Mouse (Mus musculus) liver, adult 2 months (tissue): ENCODE results near the gene Olfr231. TPM values are rescaled to one million over a fixed set of nuclear protein-coding genes. Genes with fewer than 3 reads are reported as not detected.

Experiments
- DNase-seq: peaks from one replicate; pipeline ENCODE4 v3.0.0-alpha.2; 2011; ENCODE audit warnings: low read depth, low spot score; ENCODE audit errors: extremely low read depth
- H3K27ac ChIP-seq: fragments of 200-500 bp; replicated peaks from 2 replicates; pipeline ENCODE4 v1.5.1; 2012; ENCODE audit warnings: low read depth, mild to moderate bottlenecking, control low read depth, inconsistent platforms, low read length; ENCODE audit not compliant: insufficient read depth
- H3K27me3 ChIP-seq: fragments of 200-500 bp; 2 replicates; pipeline ENCODE4 v1.6.1; 2012; ENCODE audit warnings: mild to moderate bottlenecking, moderate library complexity, low read length, inconsistent platforms; ENCODE audit not compliant: control insufficient read depth, insufficient read depth
- H3K36me3 ChIP-seq: fragments of 200-500 bp; 2 replicates; pipeline ENCODE4 v1.6.1; 2012; ENCODE audit warnings: low read length, inconsistent platforms; ENCODE audit not compliant: control insufficient read depth, insufficient read depth
- H3K4me1 ChIP-seq: fragments of 200-500 bp; 2 replicates; pipeline ENCODE4 v1.6.1; 2011; ENCODE audit warnings: low read length; ENCODE audit not compliant: control insufficient read depth, insufficient read depth
- H3K4me3 ChIP-seq: fragments of 200-500 bp; 2 replicates; pipeline ENCODE4 v1.5.1; 2011; ENCODE audit warnings: low read depth, mild to moderate bottlenecking, control low read depth, low read length, moderate library complexity; ENCODE audit not compliant: insufficient read depth
- H3K79me2 ChIP-seq: fragments of 200-500 bp; 2 replicates; pipeline ENCODE4 v1.6.1; 2012; ENCODE audit warnings: inconsistent platforms, mild to moderate bottlenecking, low read length, moderate library complexity; ENCODE audit not compliant: control insufficient read depth, insufficient read depth
- H3K9ac ChIP-seq: fragments of 200-500 bp; 2 replicates; pipeline ENCODE4 v1.6.1; 2012; ENCODE audit warnings: low read depth, mild to moderate bottlenecking, control low read depth, inconsistent platforms, low read length
- CTCF ChIP-seq: fragments of 200-500 bp; IDR thresholded peaks from 2 replicates; pipeline ENCODE4 v1.5.1; 2011; ENCODE audit warnings: low read depth, low read length, control low read depth
- POLR2A ChIP-seq: fragments of 200-500 bp; IDR thresholded peaks from 2 replicates; pipeline ENCODE4 v1.6.1; 2011; ENCODE audit warnings: low read length, control low read depth; ENCODE audit not compliant: insufficient read depth; ENCODE audit errors: extremely low read depth
- WGBS: fragments of 180-500 bp; shearing (Covaris S2); methylation state at CpG from one replicate; pipeline ENCODE4 v1.1.7; 2018; 5-methylcytosine and 5-hydroxymethylcytosine counted together
- polyA plus RNA-seq: library from polyadenylated mRNA; depleted of rRNA; stranded (reverse); fragments of >200 nt; gene quantifications from 2 replicates; pipeline ENCODE4 v1.2.3, GENCODE M21; 2012; rRNA removed
- total RNA-seq: library from RNA; depleted of rRNA; stranded (reverse); fragments of >200 nt; gene quantifications from 2 replicates; pipeline ENCODE4 v1.2.3, GENCODE M21; 2014; rRNA removed

The Olfr231 gene
- total and polyA plus RNA-seq, 2 experiments, result not detected

- no peak for DNase-seq
- no peaks in the 10 kb centered on the region for H3K27me3 ChIP-seq
- no peak for TF ChIP-seq POLR2A
- no peak for TF ChIP-seq CTCF
- no peak within 1 kb of the TSS for H3K27ac ChIP-seq
- WGBS, result 82% methylated on average over 1 of the region's 1 CpGs
- no peaks in the 10 kb centered on the region for H3K79me2 ChIP-seq
- H3K9ac ChIP-seq, result no peak within 1 kb of the TSS
- no peaks in the 10 kb centered on the region for H3K36me3 ChIP-seq
- H3K4me1 ChIP-seq, result no peaks in the 10 kb centered on the region
- H3K4me3 ChIP-seq, result no peak within 1 kb of the TSS
These were observed 24.4 kb downstream of the Olfr231 start, which contains the start of gene Olfr427 for GRCm38 (mm10) chr1:174096591-174096990. TSS of gene Olfr427 (plus strand) at chr1:174096891.

GRCm38 (mm10) chr1:174084031-174084430 lies 36.9 kb downstream of the Olfr231 start, which contains the start of gene Olfr429:
TSS of gene Olfr429 (plus strand) at chr1:174084331.
- Histone ChIP-seq H3K27me3 (no peaks in the 10 kb centered on the region), H3K9ac (no peak within 1 kb of the TSS), H3K79me2 (no peaks in the 10 kb centered on the region), H3K4me1 (no peaks in the 10 kb centered on the region), H3K4me3 (no peak within 1 kb of the TSS), H3K36me3 (no peaks in the 10 kb centered on the region), H3K27ac (no peak within 1 kb of the TSS)
- 81% methylated on average over 2 of the region's 2 CpGs for WGBS
- DNase-seq, result no peak
- TF ChIP-seq CTCF (no peak), POLR2A (no peak)

GRCm38 (mm10) chr1:174066305-174066704 lies 54.7 kb downstream of the Olfr231 start, which contains the start of gene Olfr430:
TSS of gene Olfr430 (plus strand) at chr1:174066605.
- H3K9ac ChIP-seq, result no peak within 1 kb of the TSS
- H3K36me3 ChIP-seq, result no peaks in the 10 kb centered on the region
- WGBS, result 78% methylated on average over 3 of the region's 3 CpGs

More at GRCm38 (mm10) chr1:174066305-174066704, 54.7 kb downstream of the Olfr231 start, which contains the start of gene Olfr430:
- no peaks in the 10 kb centered on the region for H3K4me1 ChIP-seq
- H3K27me3 ChIP-seq, result no peaks in the 10 kb centered on the region
- TF ChIP-seq POLR2A (no peak), CTCF (no peak)
- H3K79me2 ChIP-seq, result no peaks in the 10 kb centered on the region
- no peak for DNase-seq
- H3K27ac ChIP-seq, result no peak within 1 kb of the TSS
- H3K4me3 ChIP-seq, result no peak within 1 kb of the TSS

Other genes starting within 250 kb of the Olfr231 start
- gene Ifi211, start 208.1 kb downstream of the Olfr231 start, total RNA-seq, result 2.2 and 3.9 TPM in 2 replicates
- 0.14 and 0.27 TPM in 2 replicates for gene Ifi211, start 208.1 kb downstream of the Olfr231 start, polyA plus RNA-seq
- 8.4 and 10.9 TPM in 2 replicates for gene Mndal, start 178.7 kb downstream of the Olfr231 start, total RNA-seq
- gene Mndal, start 178.7 kb downstream of the Olfr231 start, polyA plus RNA-seq, result 0.86 and 2.6 TPM in 2 replicates
- 8.9 and 9.8 TPM in 2 replicates for gene Ifi203, start 178.5 kb downstream of the Olfr231 start, total RNA-seq
- 1.3 and 2.5 TPM in 2 replicates for gene Ifi203, start 178.5 kb downstream of the Olfr231 start, polyA plus RNA-seq
- gene Ifi202b, start 138.4 kb downstream of the Olfr231 start, total RNA-seq, result not detected in 2 replicates
- not detected in 2 replicates for gene Ifi202b, start 138.4 kb downstream of the Olfr231 start, polyA plus RNA-seq
- 1.1 and 2.5 TPM in 2 replicates for gene Ifi205, start 89.4 kb downstream of the Olfr231 start, total RNA-seq
- 0.10 and 0.22 TPM in 2 replicates for gene Ifi205, start 89.4 kb downstream of the Olfr231 start, polyA plus RNA-seq
- gene Olfr433, start 80.5 kb downstream of the Olfr231 start, total RNA-seq, result not detected in 2 replicates
- gene Olfr433, start 80.5 kb downstream of the Olfr231 start, polyA plus RNA-seq, result not detected in 2 replicates
- not detected in 2 replicates for gene Olfr432, start 72.0 kb downstream of the Olfr231 start, total RNA-seq
- gene Olfr432, start 72.0 kb downstream of the Olfr231 start, polyA plus RNA-seq, result not detected in 2 replicates
- gene Olfr430, start 54.6 kb downstream of the Olfr231 start, total RNA-seq, result not detected in 2 replicates
- not detected in 2 replicates for gene Olfr430, start 54.6 kb downstream of the Olfr231 start, polyA plus RNA-seq
- gene Olfr429, start 36.8 kb downstream of the Olfr231 start, total RNA-seq, result not detected in 2 replicates
- gene Olfr429, start 36.8 kb downstream of the Olfr231 start, polyA plus RNA-seq, result not detected in 2 replicates
- not detected in 2 replicates for gene Olfr427, start 24.3 kb downstream of the Olfr231 start, total RNA-seq
- gene Olfr427, start 24.3 kb downstream of the Olfr231 start, polyA plus RNA-seq, result not detected in 2 replicates
- not detected in 2 replicates for gene Olfr424, start 10.4 kb upstream of the Olfr231 start, total RNA-seq
- gene Olfr424, start 10.4 kb upstream of the Olfr231 start, polyA plus RNA-seq, result not detected in 2 replicates
- gene Olfr420, start 34.5 kb upstream of the Olfr231 start, total RNA-seq, result not detected in 2 replicates
- gene Olfr420, start 34.5 kb upstream of the Olfr231 start, polyA plus RNA-seq, result not detected in 2 replicates
- 0.07 and 0.09 TPM in 2 replicates for gene Spta1, start 51.6 kb upstream of the Olfr231 start, total RNA-seq
- not detected in 2 replicates for gene Spta1, start 51.6 kb upstream of the Olfr231 start, polyA plus RNA-seq
- gene Olfr419, start 130.9 kb upstream of the Olfr231 start, total RNA-seq, result not detected in 2 replicates
- not detected in 2 replicates for gene Olfr419, start 130.9 kb upstream of the Olfr231 start, polyA plus RNA-seq
- not detected in 2 replicates for gene Mptx1, start 209.4 kb upstream of the Olfr231 start, total RNA-seq
- gene Mptx1, start 209.4 kb upstream of the Olfr231 start, polyA plus RNA-seq, result not detected in 2 replicates
- gene Olfr417, start 244.0 kb upstream of the Olfr231 start, total RNA-seq, result not detected in 2 replicates
- gene Olfr417, start 244.0 kb upstream of the Olfr231 start, polyA plus RNA-seq, result not detected in 2 replicates